Mouse (Mus musculus) cortical plate, adult 2 months (tissue): ENCODE results near the gene Polk. TPM values are rescaled to one million over a fixed set of nuclear protein-coding genes. Genes with fewer than 3 reads are reported as not detected.
A peak's percentile ranks its signal among the peaks of the same experiment; 100 is the strongest.

Experiments
- H3K27ac ChIP-seq: fragments of 200-500 bp; 2 replicates; pipeline ENCODE4 v1.5.1; 2012; ENCODE audit warnings: low read length, control low read depth, inconsistent platforms; ENCODE audit not compliant: insufficient read depth
- H3K4me1 ChIP-seq: fragments of 200-500 bp; 2 replicates; pipeline ENCODE4 v1.6.1; 2011; ENCODE audit warnings: low read length; ENCODE audit not compliant: control insufficient read depth, insufficient read depth
- H3K4me3 ChIP-seq: fragments of 200-500 bp; 2 replicates; pipeline ENCODE4 v1.5.1; 2011; ENCODE audit warnings: mild to moderate bottlenecking, low read length, control low read depth; ENCODE audit not compliant: insufficient read depth
- CTCF ChIP-seq: fragments of 200-500 bp; IDR thresholded peaks from 2 replicates; pipeline ENCODE4 v1.5.1; 2011; ENCODE audit warnings: mild to moderate bottlenecking, control low read depth, low read length; ENCODE audit not compliant: insufficient read depth; ENCODE audit errors: extremely low read depth
- POLR2A ChIP-seq: fragments of 200-500 bp; IDR thresholded peaks from 2 replicates; pipeline ENCODE4 v1.6.1; 2011; ENCODE audit warnings: mild to moderate bottlenecking, low read length, control low read depth; ENCODE audit not compliant: insufficient read depth; ENCODE audit errors: extremely low read depth
- polyA plus RNA-seq: library from polyadenylated mRNA; depleted of rRNA; stranded (reverse); fragments of >200 nt; gene quantifications from 2 replicates; pipeline ENCODE4 v1.2.3, GENCODE M21; 2012

Polk gene
- polyA plus RNA-seq, 1 experiment = 8.3 TPM

- Histone ChIP-seq H3K27ac (0 out of 2 replicates have a peak overlapping the region, but pooled peaks have one; percentile 12), H3K4me3 (no peak overlapping the region), H3K4me1 (peaks cover 2% of the 10 kb centered on the region)
- TF ChIP-seq CTCF = no peak
- TF ChIP-seq POLR2A = no peak
Measured at GRCm38 (mm10) chr13:96511893-96512292, 30.5 kb downstream of the Polk start.

- Histone ChIP-seq H3K4me1 (peaks cover 2% of the 10 kb centered on the region), H3K4me3 (no peak overlapping the region), H3K27ac (0 out of 2 replicates have a peak overlapping the region, but pooled peaks have one; percentile 12)
- TF ChIP-seq POLR2A (no peak), CTCF (no peak)
Measured at GRCm38 (mm10) chr13:96511262-96511661, 31.1 kb downstream of the Polk start.

- H3K4me1 ChIP-seq = peaks cover 2% of the 10 kb centered on the region
- H3K4me3 ChIP-seq = no peak overlapping the region
- TF ChIP-seq POLR2A = no peak
- no peak for TF ChIP-seq CTCF
- no peak overlapping the region for H3K27ac ChIP-seq
Measured at GRCm38 (mm10) chr13:96510635-96511034, 31.7 kb downstream of the Polk start.

GRCm38 (mm10) chr13:96507541-96507940 lies 34.8 kb downstream of the Polk start:
- no peak for TF ChIP-seq POLR2A
- TF ChIP-seq CTCF = no peak
- Histone ChIP-seq H3K4me3 (no peak overlapping the region), H3K27ac (no peak overlapping the region)

GRCm38 (mm10) chr13:96506313-96506712 lies 36.1 kb downstream of the Polk start:
- Histone ChIP-seq H3K27ac (no peak overlapping the region), H3K4me3 (no peak overlapping the region), H3K4me1 (no peaks in the 10 kb centered on the region)
- no peak for TF ChIP-seq POLR2A
- no peak for TF ChIP-seq CTCF

More at GRCm38 (mm10) chr13:96507541-96507940, 34.8 kb downstream of the Polk start:
- H3K4me1 ChIP-seq = no peaks in the 10 kb centered on the region

- TF ChIP-seq POLR2A (no peak), CTCF (no peak)
Measured at GRCm38 (mm10) chr13:96505661-96506060, 36.7 kb downstream of the Polk start.

GRCm38 (mm10) chr13:96499891-96500290 lies 42.5 kb downstream of the Polk start:
- H3K4me3 ChIP-seq = no peak overlapping the region
- TF ChIP-seq CTCF (no peak), POLR2A (no peak)
- H3K27ac ChIP-seq = no peak overlapping the region
- no peaks in the 10 kb centered on the region for H3K4me1 ChIP-seq

More at GRCm38 (mm10) chr13:96505661-96506060, 36.7 kb downstream of the Polk start:
- Histone ChIP-seq H3K4me1 (no peaks in the 10 kb centered on the region), H3K4me3 (no peak overlapping the region), H3K27ac (no peak overlapping the region)

GRCm38 (mm10) chr13:96496630-96497029 lies 45.7 kb downstream of the Polk start:
- H3K4me3 ChIP-seq = no peak overlapping the region
- no peak for TF ChIP-seq POLR2A
- no peak for TF ChIP-seq CTCF
- H3K27ac ChIP-seq = peak overlapping the region; percentile 91

GRCm38 (mm10) chr13:96490433-96490832 lies 51.9 kb downstream of the Polk start, which contains the start of gene Gm17622:
TSS of gene Gm17622 (plus strand) at chr13:96490733.
- no peak for TF ChIP-seq POLR2A
- no peak for TF ChIP-seq CTCF
- Histone ChIP-seq H3K4me3 (no peak within 1 kb of the TSS), H3K27ac (no peak within 1 kb of the TSS), H3K4me1 (no peaks in the 10 kb centered on the region)

More at GRCm38 (mm10) chr13:96496630-96497029, 45.7 kb downstream of the Polk start:
- H3K4me1 ChIP-seq = no peaks in the 10 kb centered on the region

GRCm38 (mm10) chr13:96487968-96488367 lies 54.4 kb downstream of the Polk start:
- no peak overlapping the region for H3K27ac ChIP-seq
- no peaks in the 10 kb centered on the region for H3K4me1 ChIP-seq
- TF ChIP-seq POLR2A = no peak
- TF ChIP-seq CTCF = no peak
- H3K4me3 ChIP-seq = no peak overlapping the region
